Mouse (Mus musculus) kidney, embryonic 16.5 days (tissue): Measurements from ENCODE around the gene Mrpl14. TPM values are rescaled to one million over a fixed set of nuclear protein-coding genes. Genes with fewer than 3 reads are reported as not detected.

Experiments
- ATAC-seq: fragments of 200-750 bp; cut with Nextera tagmentation; 2 replicates; pipeline ENCODE4 v1.8.0; 2017; ENCODE audit warnings: moderate TSS enrichment; ENCODE audit not compliant: low FRiP score, low TSS enrichment
- H3K27ac ChIP-seq: fragments of 300-500 bp; sonication (generic); 2 replicates; pipeline ENCODE4 v1.5.1; 2014; ENCODE audit warnings: low read length
- H3K27me3 ChIP-seq: fragments of 300-500 bp; sonication (generic); 2 replicates; pipeline ENCODE4 v1.6.1; 2014; ENCODE audit warnings: low read length, control low read depth, mixed read lengths; ENCODE audit not compliant: insufficient read depth
- H3K36me3 ChIP-seq: fragments of 300-500 bp; sonication (generic); 2 replicates; pipeline ENCODE4 v1.6.1; 2014; ENCODE audit warnings: low read length, control low read depth, mixed read lengths; ENCODE audit not compliant: insufficient read depth
- H3K4me1 ChIP-seq: fragments of 300-500 bp; sonication (generic); 2 replicates; pipeline ENCODE4 v1.6.1; 2014; ENCODE audit warnings: low read length, control low read depth, mixed read lengths; ENCODE audit not compliant: insufficient read depth
- H3K4me2 ChIP-seq: fragments of 300-500 bp; sonication (generic); replicated peaks from 2 replicates; pipeline ENCODE4 v1.6.1; 2014; ENCODE audit warnings: low read depth, low read length
- H3K4me3 ChIP-seq: fragments of 300-500 bp; sonication (generic); 2 replicates; pipeline ENCODE4 v1.5.1; 2014; ENCODE audit warnings: mild to moderate bottlenecking, low read length
- H3K9ac ChIP-seq: fragments of 300-500 bp; sonication (generic); replicated peaks from 2 replicates; pipeline ENCODE4 v1.6.1; 2014; ENCODE audit warnings: low read length
- H3K9me3 ChIP-seq: fragments of 300-500 bp; sonication (generic); 2 replicates; pipeline ENCODE4 v1.6.1; 2016; ENCODE audit warnings: low read length, control low read depth
- WGBS: fragments of 180-500 bp; shearing (Covaris S2); extraction: QIAGEN DNeasy Blood & Tissue Kit; methylation state at CpG from one replicate; pipeline ENCODE4 v1.1.7; 2014; 5-methylcytosine and 5-hydroxymethylcytosine counted together
- polyA plus RNA-seq: library from polyadenylated mRNA; unstranded; fragments of >200 nt; fragmentation: Nextera tagmentation; extraction: Ambion mirVana; gene quantifications from 2 replicates; pipeline ENCODE4 v1.2.1, GENCODE M21; 2015

Mrpl14 gene
- polyA plus RNA-seq, 1 experiment from 2014 or later = 162 TPM

DNA sequence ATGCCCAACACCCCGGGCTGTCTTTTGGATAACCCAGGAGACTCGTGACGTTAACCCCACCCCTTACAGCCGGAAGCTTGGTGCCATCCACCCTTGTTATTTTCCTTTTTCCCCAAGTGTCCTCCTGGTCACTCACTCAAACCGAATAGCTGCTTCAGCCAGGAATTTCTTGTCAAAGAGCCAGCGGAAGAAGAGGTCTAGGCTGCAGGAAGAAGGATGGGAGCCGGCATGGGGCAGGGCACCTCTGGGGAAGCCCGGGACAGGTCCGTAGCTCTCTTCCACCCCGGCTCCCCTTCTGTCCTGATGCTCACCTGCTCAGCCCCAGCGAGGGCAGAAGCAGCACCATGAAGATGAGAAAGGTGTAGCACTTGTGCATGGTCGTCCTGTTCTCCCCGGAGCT lies 21.5 kb upstream of the Mrpl14 start:
- no peak overlapping the region for H3K4me2 ChIP-seq
- no peak for ATAC-seq
- H3K27ac ChIP-seq = no peak overlapping the region
- H3K36me3 ChIP-seq = peaks cover 47% of the 10 kb centered on the region
- H3K9me3 ChIP-seq = no peaks in the 10 kb centered on the region
- WGBS = 84% methylated on average over 13 of the region's 13 CpGs
- no peak overlapping the region for H3K4me3 ChIP-seq
- no peaks in the 10 kb centered on the region for H3K27me3 ChIP-seq
- H3K9ac ChIP-seq = no peak overlapping the region
- H3K4me1 ChIP-seq = peaks cover 9% of the 10 kb centered on the region; the same call in 1 of the 2 replicates

- Histone ChIP-seq H3K27me3 (no peaks in the 10 kb centered on the region), H3K4me3 (no peak overlapping the region), H3K9ac (no peak overlapping the region), H3K4me2 (no peak overlapping the region), H3K9me3 (no peaks in the 10 kb centered on the region), H3K36me3 (peaks cover 59% of the 10 kb centered on the region), H3K4me1 (0 out of 2 replicates have a peak, but pooled peaks cover under 1% of the 10 kb centered on the region), H3K27ac (no peak overlapping the region)
- WGBS = 78% methylated on average over 11 of the region's 11 CpGs
- no peak for ATAC-seq
These were observed 20.0 kb upstream of the Mrpl14 start for GRCm38 (mm10) chr17:45666091-45666490.

GRCm38 (mm10) chr17:45667481-45667880 lies 18.6 kb upstream of the Mrpl14 start:
- H3K27me3 ChIP-seq = no peaks in the 10 kb centered on the region
- no peak for ATAC-seq
- 87% methylated on average over 10 of the region's 10 CpGs for WGBS
- no peak overlapping the region for H3K9ac ChIP-seq
- no peaks in the 10 kb centered on the region for H3K9me3 ChIP-seq
- peaks cover 57% of the 10 kb centered on the region for H3K36me3 ChIP-seq
- no peak overlapping the region for H3K4me3 ChIP-seq
- no peak overlapping the region for H3K4me2 ChIP-seq
- no peaks in the 10 kb centered on the region for H3K4me1 ChIP-seq
- H3K27ac ChIP-seq = no peak overlapping the region

GRCm38 (mm10) chr17:45667986-45668385 lies 18.1 kb upstream of the Mrpl14 start:
- Histone ChIP-seq H3K4me1 (no peaks in the 10 kb centered on the region), H3K9ac (no peak overlapping the region), H3K27ac (no peak overlapping the region), H3K4me3 (no peak overlapping the region), H3K4me2 (no peak overlapping the region), H3K27me3 (no peaks in the 10 kb centered on the region), H3K9me3 (no peaks in the 10 kb centered on the region), H3K36me3 (peaks cover 62% of the 10 kb centered on the region)
- 92% methylated on average over 10 of the region's 10 CpGs for WGBS
- ATAC-seq = no peak

GRCm38 (mm10) chr17:45671821-45672220 lies 14.3 kb upstream of the Mrpl14 start:
- ATAC-seq = no peak
- Histone ChIP-seq H3K27ac (no peak overlapping the region), H3K9ac (no peak overlapping the region), H3K4me2 (no peak overlapping the region), H3K9me3 (no peaks in the 10 kb centered on the region), H3K27me3 (no peaks in the 10 kb centered on the region), H3K36me3 (peaks cover 45% of the 10 kb centered on the region), H3K4me3 (no peak overlapping the region), H3K4me1 (no peaks in the 10 kb centered on the region)
- WGBS = 93% methylated on average over 1 of the region's 1 CpGs

DNA sequence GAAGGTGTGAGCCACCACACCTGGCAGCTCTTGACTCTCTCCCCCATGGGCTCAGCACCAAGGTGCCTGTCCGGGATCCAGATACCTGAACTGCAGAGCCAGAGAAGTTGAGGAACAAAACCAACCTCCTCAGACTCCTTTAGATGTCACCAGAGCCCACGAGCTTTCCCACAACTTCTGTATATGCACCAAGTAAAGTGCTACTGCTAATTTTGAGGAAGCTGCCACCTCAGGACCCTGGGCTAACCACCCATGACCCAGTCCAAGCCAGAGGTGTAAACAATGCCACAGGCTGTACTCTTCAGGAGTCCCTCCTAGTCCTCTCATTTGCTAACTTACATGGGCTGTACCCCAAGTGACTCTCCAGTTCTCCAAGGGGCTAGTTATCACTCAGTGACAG lies 13.5 kb upstream of the Mrpl14 start:
- H3K9ac ChIP-seq = no peak overlapping the region
- no peaks in the 10 kb centered on the region for H3K4me1 ChIP-seq
- no peak overlapping the region for H3K27ac ChIP-seq
- H3K9me3 ChIP-seq = no peaks in the 10 kb centered on the region
- peaks cover 41% of the 10 kb centered on the region for H3K36me3 ChIP-seq
- 78% methylated on average over 2 of the region's 2 CpGs for WGBS
- H3K27me3 ChIP-seq = no peaks in the 10 kb centered on the region
- H3K4me2 ChIP-seq = no peak overlapping the region
- no peak for ATAC-seq
- H3K4me3 ChIP-seq = no peak overlapping the region

GRCm38 (mm10) chr17:45678106-45678505 lies 8.0 kb upstream of the Mrpl14 start:
- Histone ChIP-seq H3K36me3 (peaks cover 17% of the 10 kb centered on the region; the same call in 1 of the 2 replicates), H3K9ac (no peak overlapping the region), H3K4me2 (no peak overlapping the region), H3K9me3 (no peaks in the 10 kb centered on the region), H3K4me3 (no peak overlapping the region), H3K27me3 (no peaks in the 10 kb centered on the region), H3K27ac (no peak overlapping the region), H3K4me1 (peaks cover 9% of the 10 kb centered on the region)
- 34% methylated on average over 7 of the region's 7 CpGs for WGBS
- ATAC-seq = no peak

GRCm38 (mm10) chr17:45680391-45680980 lies 5.6 kb upstream of the Mrpl14 start:
- Histone ChIP-seq H3K9ac (peak overlapping the region; percentile 40), H3K4me2 (peak overlapping the region; percentile 16; the same call in 1 of the 2 replicates), H3K27me3 (no peaks in the 10 kb centered on the region), H3K36me3 (peaks cover 13% of the 10 kb centered on the region; the same call in 1 of the 2 replicates), H3K9me3 (no peaks in the 10 kb centered on the region), H3K4me3 (no peak overlapping the region), H3K4me1 (peaks cover 17% of the 10 kb centered on the region), H3K27ac (peak overlapping the region; percentile 2; the same call in 1 of the 2 replicates)
- WGBS = 43% methylated on average over 8 of the region's 8 CpGs
- peak; percentile 60 for ATAC-seq

DNA sequence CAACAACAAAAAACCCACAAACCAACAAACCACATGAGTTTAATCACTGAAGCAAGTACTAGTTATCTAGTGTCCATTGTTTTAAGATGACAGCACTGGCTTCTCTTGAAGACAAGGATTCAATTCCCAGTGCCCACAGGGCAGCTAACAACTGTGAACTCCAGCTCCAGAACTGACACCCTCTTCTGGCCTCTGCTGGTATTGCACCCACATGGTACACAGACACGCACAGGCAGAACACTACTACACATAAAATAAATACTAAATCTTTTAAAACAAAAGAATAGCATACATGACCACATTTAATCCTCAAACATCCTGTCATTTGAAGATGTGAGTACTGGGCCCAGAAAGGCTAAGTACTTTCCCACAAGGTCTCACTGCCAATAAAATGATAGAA lies 4.5 kb upstream of the Mrpl14 start:
- no peak for ATAC-seq
- H3K9me3 ChIP-seq = no peaks in the 10 kb centered on the region
- 97% methylated on average over 1 of the region's 1 CpGs for WGBS
- no peak overlapping the region for H3K9ac ChIP-seq
- peaks cover 10% of the 10 kb centered on the region; the same call in 1 of the 2 replicates for H3K36me3 ChIP-seq
- no peak overlapping the region for H3K27ac ChIP-seq
- H3K4me3 ChIP-seq = no peak overlapping the region
- no peak overlapping the region for H3K4me2 ChIP-seq
- H3K27me3 ChIP-seq = no peaks in the 10 kb centered on the region
- peaks cover 17% of the 10 kb centered on the region for H3K4me1 ChIP-seq

DNA sequence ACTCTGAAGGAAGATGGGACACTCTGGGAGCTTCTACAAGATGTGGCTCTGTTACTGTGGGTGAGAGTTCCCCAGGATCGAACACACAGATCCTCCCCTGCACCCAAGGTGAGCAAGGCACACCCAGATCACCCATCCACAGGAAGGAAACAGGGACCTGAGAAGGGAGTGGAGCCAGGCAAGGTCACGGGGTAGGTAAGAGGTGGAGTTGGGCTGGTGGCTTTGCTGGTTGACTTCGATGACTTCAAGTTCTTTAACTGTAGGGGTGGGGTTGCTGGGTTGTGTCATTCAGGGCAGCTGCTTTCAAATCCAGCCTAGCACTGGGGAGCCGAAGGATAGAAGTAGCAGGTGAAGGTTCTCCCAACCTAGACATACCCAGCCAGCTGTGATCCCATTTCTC lies 3.3 kb upstream of the Mrpl14 start:
- no peak for ATAC-seq
- Histone ChIP-seq H3K4me1 (peaks cover 28% of the 10 kb centered on the region), H3K27me3 (no peaks in the 10 kb centered on the region), H3K9ac (no peak overlapping the region; the same call in 1 of the 2 replicates), H3K36me3 (peaks cover 4% of the 10 kb centered on the region; the same call in 1 of the 2 replicates), H3K9me3 (no peaks in the 10 kb centered on the region), H3K27ac (no peak overlapping the region), H3K4me3 (no peak overlapping the region), H3K4me2 (no peak overlapping the region)
- WGBS = 85% methylated on average over 4 of the region's 4 CpGs
